Mouse (Mus musculus): ENCODE results near the gene Nxpe4. TPM values are rescaled to one million over a fixed set of nuclear protein-coding genes. Genes with fewer than 3 reads are reported as not detected.

Gene Nxpe4
- 0.42 TPM for polyA plus RNA-seq (2017; shearing (Covaris generic))

GRCm38 (mm10) chr9:48161505-48162192, at the start of gene Nxpe4:
Gene Nxpe4 (plus strand): TSS chr9:48162023.

DNA sequence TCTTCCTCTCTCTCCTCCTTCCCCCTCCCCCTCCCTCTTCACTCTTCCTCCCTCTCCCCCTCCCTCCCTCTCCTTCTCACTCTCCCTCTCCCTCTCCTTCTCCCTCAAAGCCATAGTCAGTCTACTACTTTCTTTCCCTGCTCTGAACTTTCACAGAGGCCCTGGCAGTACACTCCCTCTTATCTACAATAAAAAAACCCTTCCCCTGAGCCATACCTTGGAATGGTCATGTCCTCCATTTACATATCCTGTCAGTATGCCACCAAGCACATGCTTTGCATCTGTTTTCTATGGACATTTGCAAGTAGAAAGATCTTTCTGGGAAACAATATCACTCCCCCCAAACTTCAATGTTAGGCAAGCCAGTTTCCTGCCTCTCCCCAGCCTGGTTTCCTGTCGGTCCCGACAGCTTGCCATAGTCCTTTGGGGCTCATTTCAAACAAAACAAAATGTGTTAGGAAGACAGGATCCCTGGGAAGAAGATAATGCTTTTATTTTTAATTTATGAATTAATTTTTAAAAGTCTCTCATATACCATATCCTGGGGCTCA, 191.4 kb downstream of the Nxpe4 start, which contains the start of gene Nxpe2:
Gene Nxpe2, minus strand, starts transcription at position 307 of the 551 bp plus-strand sequence.

Other genes starting within 250 kb of the Nxpe4 start
- gene Nxpe2, start 191.4 kb downstream of the Nxpe4 start, polyA plus RNA-seq (2017; shearing (Covaris generic)), result 0.14 TPM

Data from CD4-positive, CD25-positive, alpha-beta regulatory T cell, adult 9 weeks (primary cell).